Mouse (Mus musculus): ENCODE measurements at regions not wholly inside any gene's neighbourhood (a gene's known extent, or its start where the extent isn't known, plus 50 kb on each side); places are given as distances from the start of the nearest gene placed in this dataset.
A peak's percentile ranks its signal among the peaks of the same experiment; 100 is the strongest.

- DNase-seq = peak; percentile 27
These were observed 83.1 kb downstream of the Thbs2 start for GRCm38 (mm10) chr17:14610791-14611522.

GRCm38 (mm10) chr17:14608845-14609244 is 85.2 kb downstream of the Thbs2 start:
- no peak for DNase-seq

- DNase-seq = no peak
These were observed 87.6 kb downstream of the Thbs2 start for GRCm38 (mm10) chr17:14606356-14606989.

- no peak for DNase-seq
These were observed 94.4 kb downstream of the Thbs2 start for GRCm38 (mm10) chr17:14599681-14600080.

GRCm38 (mm10) chr17:14596470-14596869 is 97.6 kb downstream of the Thbs2 start:
- no peak for DNase-seq

- no peak for DNase-seq
These were observed 98.5 kb downstream of the Thbs2 start for GRCm38 (mm10) chr17:14595525-14595924.

GRCm38 (mm10) chr17:14588086-14588817 is 105.8 kb downstream of the Thbs2 start:
- no peak for DNase-seq

- DNase-seq = no peak
These were observed 114.4 kb downstream of the Thbs2 start for GRCm38 (mm10) chr17:14579671-14580070.

GRCm38 (mm10) chr17:14578721-14579120 is 115.3 kb downstream of the Thbs2 start:
- no peak for DNase-seq

- no peak for DNase-seq
These were observed 115.8 kb downstream of the Thbs2 start for GRCm38 (mm10) chr17:14578194-14578593.

- DNase-seq = no peak
These were observed 117.9 kb downstream of the Thbs2 start for GRCm38 (mm10) chr17:14576159-14576558.

GRCm38 (mm10) chr17:14571143-14571542 is 122.9 kb downstream of the Thbs2 start:
- DNase-seq = no peak

GRCm38 (mm10) chr17:14570266-14570775 is 123.7 kb downstream of the Thbs2 start:
- DNase-seq = no peak

GRCm38 (mm10) chr17:14562191-14562590 is 131.8 kb downstream of the Thbs2 start:
- DNase-seq = no peak

- DNase-seq = no peak
These were observed 136.8 kb downstream of the Thbs2 start for GRCm38 (mm10) chr17:14557214-14557613.

GRCm38 (mm10) chr17:14553195-14553594 is 140.8 kb downstream of the Thbs2 start:
- no peak for DNase-seq

- DNase-seq = no peak
These were observed 142.0 kb downstream of the Thbs2 start for GRCm38 (mm10) chr17:14552081-14552480.

- no peak for DNase-seq
These were observed 142.4 kb downstream of the Thbs2 start for GRCm38 (mm10) chr17:14551610-14552009.

GRCm38 (mm10) chr17:14545822-14546473 is 148.1 kb downstream of the Thbs2 start:
- DNase-seq = peak; percentile 82

- DNase-seq = no peak
These were observed 149.6 kb downstream of the Thbs2 start for GRCm38 (mm10) chr17:14544343-14545002.

GRCm38 (mm10) chr17:14541035-14541434 is 153.0 kb downstream of the Thbs2 start:
- DNase-seq = no peak

All from adrenal gland, postnatal 25 days (tissue).